Mouse (Mus musculus): Measurements from ENCODE around the gene Nup62. TPM values are rescaled to one million over a fixed set of nuclear protein-coding genes. Genes with fewer than 3 reads are reported as not detected.

The Nup62 gene
- polyA plus RNA-seq, 1 experiment from 2014 or later: 43.6 TPM

- Histone ChIP-seq H3K4me1 (ENCODE audit: control insufficient read depth, insufficient read depth, low read length) (no peaks in the 10 kb centered on the region), H3K4me2 (ENCODE audit: low read length) (no peak overlapping the region)
Measured at GRCm38 (mm10) chr7:44808927-44809326, 7.0 kb upstream of the Nup62 start.

GRCm38 (mm10) chr7:44809466-44809865 lies 6.4 kb upstream of the Nup62 start:
- H3K36me3 ChIP-seq (ENCODE audit: control insufficient read depth, insufficient read depth, low read length): no peaks in the 10 kb centered on the region
- no peaks in the 10 kb centered on the region for H3K27me3 ChIP-seq (ENCODE audit: control insufficient read depth, insufficient read depth, low read depth, low read length)
- H3K4me3 ChIP-seq (ENCODE audit: low read depth, low read length): no peak overlapping the region
- ATAC-seq: no peak
- H3K4me2 ChIP-seq (ENCODE audit: low read length): no peak overlapping the region
- no peaks in the 10 kb centered on the region for H3K4me1 ChIP-seq (ENCODE audit: control insufficient read depth, insufficient read depth, low read length)
- no peaks in the 10 kb centered on the region for H3K9me3 ChIP-seq (replicated peaks; ENCODE audit: control insufficient read depth, low read length, poor library complexity, severe bottlenecking)
- WGBS: 91% methylated on average over 3 of the region's 3 CpGs
- no peak overlapping the region for H3K9ac ChIP-seq (ENCODE audit: low read depth, low read length)
- H3K27ac ChIP-seq (ENCODE audit: low read length): no peak overlapping the region

More at GRCm38 (mm10) chr7:44808927-44809326, 7.0 kb upstream of the Nup62 start:
- no peak overlapping the region for H3K27ac ChIP-seq (ENCODE audit: low read length)
- H3K9me3 ChIP-seq (replicated peaks; ENCODE audit: control insufficient read depth, low read length, poor library complexity, severe bottlenecking): no peaks in the 10 kb centered on the region
- no peak overlapping the region for H3K4me3 ChIP-seq (ENCODE audit: low read depth, low read length)
- no peak for ATAC-seq
- H3K9ac ChIP-seq (ENCODE audit: low read depth, low read length): no peak overlapping the region
- H3K27me3 ChIP-seq (ENCODE audit: control insufficient read depth, insufficient read depth, low read depth, low read length): no peaks in the 10 kb centered on the region
- no peaks in the 10 kb centered on the region for H3K36me3 ChIP-seq (ENCODE audit: control insufficient read depth, insufficient read depth, low read length)
- 92% methylated on average over 2 of the region's 2 CpGs for WGBS

GRCm38 (mm10) chr7:44810365-44810764 lies 5.5 kb upstream of the Nup62 start:
- Histone ChIP-seq H3K4me3 (ENCODE audit: low read depth, low read length) (no peak overlapping the region), H3K9me3 (replicated peaks; ENCODE audit: control insufficient read depth, low read length, poor library complexity, severe bottlenecking) (no peaks in the 10 kb centered on the region), H3K27ac (ENCODE audit: low read length) (no peak overlapping the region), H3K4me2 (ENCODE audit: low read length) (no peak overlapping the region), H3K36me3 (ENCODE audit: control insufficient read depth, insufficient read depth, low read length) (no peaks in the 10 kb centered on the region), H3K9ac (ENCODE audit: low read depth, low read length) (no peak overlapping the region), H3K27me3 (ENCODE audit: control insufficient read depth, insufficient read depth, low read depth, low read length) (no peaks in the 10 kb centered on the region), H3K4me1 (ENCODE audit: control insufficient read depth, insufficient read depth, low read length) (peaks cover 6% of the 10 kb centered on the region)
- WGBS: 81% methylated on average over 4 of the region's 4 CpGs
- ATAC-seq: no peak

GRCm38 (mm10) chr7:44810819-44811557 lies 4.9 kb upstream of the Nup62 start:
- 89% methylated on average over 7 of the region's 7 CpGs for WGBS
- peaks cover 7% of the 10 kb centered on the region for H3K4me1 ChIP-seq (ENCODE audit: control insufficient read depth, insufficient read depth, low read length)
- no peak for ATAC-seq
- H3K27me3 ChIP-seq (ENCODE audit: control insufficient read depth, insufficient read depth, low read depth, low read length): no peaks in the 10 kb centered on the region
- no peak overlapping the region for H3K9ac ChIP-seq (ENCODE audit: low read depth, low read length)
- no peak overlapping the region for H3K4me3 ChIP-seq (ENCODE audit: low read depth, low read length)
- no peak overlapping the region for H3K4me2 ChIP-seq (ENCODE audit: low read length)
- H3K9me3 ChIP-seq (replicated peaks; ENCODE audit: control insufficient read depth, low read length, poor library complexity, severe bottlenecking): no peaks in the 10 kb centered on the region
- H3K36me3 ChIP-seq (ENCODE audit: control insufficient read depth, insufficient read depth, low read length): no peaks in the 10 kb centered on the region
- no peak overlapping the region for H3K27ac ChIP-seq (ENCODE audit: low read length)

- no peak overlapping the region for H3K4me3 ChIP-seq (ENCODE audit: low read depth, low read length)
- WGBS: 96% methylated on average over 18 of the region's 20 CpGs
Measured at GRCm38 (mm10) chr7:44812651-44813325, 3.1 kb upstream of the Nup62 start.

GRCm38 (mm10) chr7:44813985-44814384 lies 1.9 kb upstream of the Nup62 start:
- Histone ChIP-seq H3K9me3 (replicated peaks; ENCODE audit: control insufficient read depth, low read length, poor library complexity, severe bottlenecking) (no peaks in the 10 kb centered on the region), H3K4me3 (ENCODE audit: low read depth, low read length) (no peak overlapping the region), H3K4me1 (ENCODE audit: control insufficient read depth, insufficient read depth, low read length) (peaks cover 27% of the 10 kb centered on the region), H3K27ac (ENCODE audit: low read length) (no peak overlapping the region), H3K36me3 (ENCODE audit: control insufficient read depth, insufficient read depth, low read length) (no peaks in the 10 kb centered on the region), H3K27me3 (ENCODE audit: control insufficient read depth, insufficient read depth, low read depth, low read length) (no peaks in the 10 kb centered on the region), H3K4me2 (ENCODE audit: low read length) (no peak overlapping the region), H3K9ac (ENCODE audit: low read depth, low read length) (no peak overlapping the region)
- WGBS: 93% methylated on average over 3 of the region's 3 CpGs
- ATAC-seq: no peak

More at GRCm38 (mm10) chr7:44812651-44813325, 3.1 kb upstream of the Nup62 start:
- Histone ChIP-seq H3K27me3 (ENCODE audit: control insufficient read depth, insufficient read depth, low read depth, low read length) (no peaks in the 10 kb centered on the region), H3K27ac (ENCODE audit: low read length) (no peak overlapping the region), H3K4me1 (ENCODE audit: control insufficient read depth, insufficient read depth, low read length) (peaks cover 15% of the 10 kb centered on the region), H3K9me3 (replicated peaks; ENCODE audit: control insufficient read depth, low read length, poor library complexity, severe bottlenecking) (no peaks in the 10 kb centered on the region), H3K36me3 (ENCODE audit: control insufficient read depth, insufficient read depth, low read length) (no peaks in the 10 kb centered on the region), H3K4me2 (ENCODE audit: low read length) (no peak overlapping the region), H3K9ac (ENCODE audit: low read depth, low read length) (no peak overlapping the region)
- ATAC-seq: no peak

- 96% methylated on average over 4 of the region's 4 CpGs for WGBS
- H3K27me3 ChIP-seq (ENCODE audit: control insufficient read depth, insufficient read depth, low read depth, low read length): no peaks in the 10 kb centered on the region
- H3K9me3 ChIP-seq (replicated peaks; ENCODE audit: control insufficient read depth, low read length, poor library complexity, severe bottlenecking): no peaks in the 10 kb centered on the region
- H3K27ac ChIP-seq (ENCODE audit: low read length): no peak overlapping the region
- no peaks in the 10 kb centered on the region for H3K36me3 ChIP-seq (ENCODE audit: control insufficient read depth, insufficient read depth, low read length)
- H3K4me3 ChIP-seq (ENCODE audit: low read depth, low read length): no peak overlapping the region
- no peak overlapping the region for H3K4me2 ChIP-seq (ENCODE audit: low read length)
- peaks cover 32% of the 10 kb centered on the region for H3K4me1 ChIP-seq (ENCODE audit: control insufficient read depth, insufficient read depth, low read length)
- no peak overlapping the region for H3K9ac ChIP-seq (ENCODE audit: low read depth, low read length)
- ATAC-seq: no peak
Measured at GRCm38 (mm10) chr7:44814423-44814822, 1.5 kb upstream of the Nup62 start.

GRCm38 (mm10) chr7:44814952-44815553 lies 835 bp upstream of the Nup62 start:
- Histone ChIP-seq H3K4me1 (ENCODE audit: control insufficient read depth, insufficient read depth, low read length) (peaks cover 38% of the 10 kb centered on the region), H3K27ac (ENCODE audit: low read length) (peak overlapping the region; percentile 90), H3K36me3 (ENCODE audit: control insufficient read depth, insufficient read depth, low read length) (no peaks in the 10 kb centered on the region), H3K9me3 (replicated peaks; ENCODE audit: control insufficient read depth, low read length, poor library complexity, severe bottlenecking) (no peaks in the 10 kb centered on the region), H3K4me2 (ENCODE audit: low read length) (peak overlapping the region; percentile 60), H3K27me3 (ENCODE audit: control insufficient read depth, insufficient read depth, low read depth, low read length) (no peaks in the 10 kb centered on the region), H3K4me3 (ENCODE audit: low read depth, low read length) (peak overlapping the region; percentile 89), H3K9ac (ENCODE audit: low read depth, low read length) (no peak overlapping the region; the same call in 1 of the 2 replicates)
- peak; percentile 16 for ATAC-seq
- WGBS: 26% methylated on average over 14 of the region's 14 CpGs
